Mouse (Mus musculus) neural tube, embryonic 14.5 days (tissue): ENCODE results near the gene Il6ra. TPM values are rescaled to one million over a fixed set of nuclear protein-coding genes. Genes with fewer than 3 reads are reported as not detected.
A peak's percentile ranks its signal among the peaks of the same experiment; 100 is the strongest.

Experiments used
- ATAC-seq: fragments of 200-750 bp; cut with Nextera tagmentation; 2 replicates; pipeline ENCODE4 v1.8.0; 2017; ENCODE audit warnings: low read depth, mild to moderate bottlenecking, moderate TSS enrichment, moderate library complexity
- H3K27ac ChIP-seq: fragments of 300-500 bp; sonication (generic); 2 replicates; pipeline ENCODE4 v1.5.1; 2014; ENCODE audit warnings: low read depth, mild to moderate bottlenecking, control low read depth, low read length, moderate library complexity, mixed read lengths
- H3K27me3 ChIP-seq: fragments of 300-500 bp; sonication (generic); 2 replicates; pipeline ENCODE4 v1.6.1; 2014; ENCODE audit warnings: low read length; ENCODE audit not compliant: control insufficient read depth, insufficient read depth
- H3K36me3 ChIP-seq: fragments of 300-500 bp; sonication (generic); 2 replicates; pipeline ENCODE4 v1.6.1; 2014; ENCODE audit warnings: low read length, mixed read lengths; ENCODE audit not compliant: control insufficient read depth, insufficient read depth
- H3K4me1 ChIP-seq: fragments of 300-500 bp; sonication (generic); 2 replicates; pipeline ENCODE4 v1.6.1; 2014; ENCODE audit warnings: low read length; ENCODE audit not compliant: control insufficient read depth, insufficient read depth
- H3K4me2 ChIP-seq: fragments of 300-500 bp; sonication (generic); 2 replicates; pipeline ENCODE4 v1.6.1; 2014; ENCODE audit warnings: mild to moderate bottlenecking, low read depth, low read length, control low read depth
- H3K4me3 ChIP-seq: fragments of 300-500 bp; sonication (generic); 2 replicates; pipeline ENCODE4 v1.5.1; 2014; ENCODE audit warnings: low read depth, low read length, control low read depth, mixed read lengths
- H3K9ac ChIP-seq: fragments of 300-500 bp; sonication (generic); replicated peaks from 2 replicates; pipeline ENCODE4 v1.6.1; 2014; ENCODE audit warnings: low read depth, mild to moderate bottlenecking, control low read depth, low read length, mixed read lengths
- H3K9me3 ChIP-seq: fragments of 300-500 bp; sonication (generic); 2 replicates; pipeline ENCODE4 v1.6.1; 2016; ENCODE audit warnings: low read length; ENCODE audit not compliant: control insufficient read depth
- WGBS: fragments of 180-500 bp; shearing (Covaris S2); extraction: QIAGEN DNeasy Blood & Tissue Kit; methylation state at CpG from one replicate; pipeline ENCODE4 v1.1.7; 2014; 5-methylcytosine and 5-hydroxymethylcytosine counted together
- polyA plus RNA-seq: library from polyadenylated mRNA; unstranded; fragments of >200 nt; fragmentation: Nextera tagmentation; extraction: Ambion mirVana; gene quantifications from 2 replicates; pipeline ENCODE4 v1.2.1, GENCODE M21; 2014

Gene Il6ra
- 0.36 and 0.50 TPM in 2 replicates for polyA plus RNA-seq

GRCm38 (mm10) chr3:89912543-89913391 lies at the start of gene Il6ra:
Gene Il6ra (minus strand): TSS chr3:89913196.
- Histone ChIP-seq H3K27me3 (peaks cover 9% of the 10 kb centered on the region), H3K9ac (peak within 1 kb of the TSS; percentile 47), H3K36me3 (no peaks in the 10 kb centered on the region), H3K9me3 (no peaks in the 10 kb centered on the region), H3K27ac (no peak within 1 kb of the TSS), H3K4me3 (peak within 1 kb of the TSS; percentile 45), H3K4me1 (peaks cover 4% of the 10 kb centered on the region; the same call in 1 of the 2 replicates), H3K4me2 (peak within 1 kb of the TSS; percentile 96)
- 2% methylated on average over 75 of the region's 75 CpGs for WGBS
- ATAC-seq: peak; percentile 86

GRCm38 (mm10) chr3:89962059-89962750 lies 49.2 kb upstream of the Il6ra start:
- H3K4me2 ChIP-seq: peak overlapping the region; percentile 96
- peak overlapping the region; percentile 91 for H3K9ac ChIP-seq
- H3K4me1 ChIP-seq: peaks cover 41% of the 10 kb centered on the region
- H3K4me3 ChIP-seq: peak overlapping the region; percentile 98
- peak overlapping the region; percentile 91 for H3K27ac ChIP-seq
- 7% methylated on average over 14 of the region's 14 CpGs for whole genome bisulfite sequencing
- peaks cover 16% of the 10 kb centered on the region for H3K36me3 ChIP-seq
- no peak for ATAC-seq
- H3K9me3 ChIP-seq: no peaks in the 10 kb centered on the region
- H3K27me3 ChIP-seq: peaks cover 2% of the 10 kb centered on the region; the same call in 1 of the 2 replicates

- peak overlapping the region; percentile 96 for H3K4me2 ChIP-seq
- H3K9ac ChIP-seq: peak overlapping the region; percentile 91; the same call in 1 of the 2 replicates
- H3K9me3 ChIP-seq: no peaks in the 10 kb centered on the region
- peaks cover 2% of the 10 kb centered on the region; the same call in 1 of the 2 replicates for H3K27me3 ChIP-seq
- H3K27ac ChIP-seq: no peak overlapping the region
- peak overlapping the region; percentile 98; the same call in 1 of the 2 replicates for H3K4me3 ChIP-seq
- H3K4me1 ChIP-seq: peaks cover 41% of the 10 kb centered on the region
- no peak for ATAC-seq
- peaks cover 23% of the 10 kb centered on the region for H3K36me3 ChIP-seq
- WGBS: 55% methylated on average over 4 of the region's 4 CpGs
These were observed 48.4 kb upstream of the Il6ra start for GRCm38 (mm10) chr3:89961436-89961835.

GRCm38 (mm10) chr3:89960469-89960868 lies 47.5 kb upstream of the Il6ra start:
- WGBS: 0% methylated on average over 30 of the region's 30 CpGs

GRCm38 (mm10) chr3:89959435-89959834 lies 46.4 kb upstream of the Il6ra start:
- no peak for ATAC-seq
- no peak overlapping the region for H3K27ac ChIP-seq

More at GRCm38 (mm10) chr3:89960469-89960868, 47.5 kb upstream of the Il6ra start:
- H3K9ac ChIP-seq: peak overlapping the region; percentile 80
- H3K36me3 ChIP-seq: peaks cover 32% of the 10 kb centered on the region
- H3K9me3 ChIP-seq: no peaks in the 10 kb centered on the region
- peaks cover 41% of the 10 kb centered on the region for H3K4me1 ChIP-seq
- H3K27me3 ChIP-seq: peaks cover 2% of the 10 kb centered on the region; the same call in 1 of the 2 replicates
- peak; percentile 88 for ATAC-seq
- peak overlapping the region; percentile 76 for H3K27ac ChIP-seq
- H3K4me2 ChIP-seq: peak overlapping the region; percentile 96
- H3K4me3 ChIP-seq: peak overlapping the region; percentile 56

GRCm38 (mm10) chr3:89957880-89958279 lies 44.9 kb upstream of the Il6ra start:
- Histone ChIP-seq H3K9me3 (no peaks in the 10 kb centered on the region), H3K4me2 (no peak overlapping the region), H3K4me3 (no peak overlapping the region), H3K4me1 (peaks cover 33% of the 10 kb centered on the region), H3K9ac (no peak overlapping the region), H3K27me3 (peaks cover under 1% of the 10 kb centered on the region; the same call in 1 of the 2 replicates), H3K27ac (no peak overlapping the region), H3K36me3 (peaks cover 42% of the 10 kb centered on the region)
- ATAC-seq: no peak
- WGBS: 97% methylated on average over 9 of the region's 9 CpGs

More at GRCm38 (mm10) chr3:89959435-89959834, 46.4 kb upstream of the Il6ra start:
- Histone ChIP-seq H3K4me2 (peak overlapping the region; percentile 96), H3K27me3 (peaks cover 2% of the 10 kb centered on the region; the same call in 1 of the 2 replicates), H3K36me3 (peaks cover 34% of the 10 kb centered on the region), H3K9me3 (no peaks in the 10 kb centered on the region), H3K9ac (no peak overlapping the region), H3K4me1 (peaks cover 34% of the 10 kb centered on the region), H3K4me3 (peak overlapping the region; percentile 56)
- WGBS: 68% methylated on average over 4 of the region's 4 CpGs

- H3K4me2 ChIP-seq: no peak overlapping the region
- H3K9me3 ChIP-seq: no peaks in the 10 kb centered on the region
- H3K4me1 ChIP-seq: peaks cover 23% of the 10 kb centered on the region
- H3K27me3 ChIP-seq: no peaks in the 10 kb centered on the region
- ATAC-seq: no peak
- H3K36me3 ChIP-seq: peaks cover 57% of the 10 kb centered on the region
- no peak overlapping the region for H3K27ac ChIP-seq
- H3K4me3 ChIP-seq: no peak overlapping the region
- WGBS: 96% methylated on average over 7 of the region's 7 CpGs
- no peak overlapping the region for H3K9ac ChIP-seq
These were observed 43.4 kb upstream of the Il6ra start for GRCm38 (mm10) chr3:89956177-89956971.

- no peaks in the 10 kb centered on the region for H3K9me3 ChIP-seq
- WGBS: 2% methylated on average over 4 of the region's 4 CpGs
- H3K4me3 ChIP-seq: no peak overlapping the region
- H3K9ac ChIP-seq: no peak overlapping the region
- H3K4me1 ChIP-seq: no peaks in the 10 kb centered on the region
- no peak overlapping the region for H3K27ac ChIP-seq
- H3K27me3 ChIP-seq: no peaks in the 10 kb centered on the region
- H3K4me2 ChIP-seq: no peak overlapping the region
- ATAC-seq: peak; percentile 56; the same call in 1 of the 2 replicates
- peaks cover 81% of the 10 kb centered on the region for H3K36me3 ChIP-seq
These were observed 40.4 kb upstream of the Il6ra start for GRCm38 (mm10) chr3:89953420-89953819.
